Mouse (Mus musculus) erythroblast, embryonic 14.5 days (primary cell): ENCODE data around the gene Zdhhc22.

ENCODE experiments used
- GATA1 ChIP-seq: IDR thresholded peaks from 2 replicates; pipeline ENCODE4 v1.6.1; 2012; ENCODE audit warnings: low read length, inconsistent platforms, mixed read lengths
- TAL1 ChIP-seq: IDR thresholded peaks from 3 replicates; pipeline ENCODE4 v1.6.1; 2012; ENCODE audit warnings: low read length, inconsistent platforms, mixed read lengths

DNA sequence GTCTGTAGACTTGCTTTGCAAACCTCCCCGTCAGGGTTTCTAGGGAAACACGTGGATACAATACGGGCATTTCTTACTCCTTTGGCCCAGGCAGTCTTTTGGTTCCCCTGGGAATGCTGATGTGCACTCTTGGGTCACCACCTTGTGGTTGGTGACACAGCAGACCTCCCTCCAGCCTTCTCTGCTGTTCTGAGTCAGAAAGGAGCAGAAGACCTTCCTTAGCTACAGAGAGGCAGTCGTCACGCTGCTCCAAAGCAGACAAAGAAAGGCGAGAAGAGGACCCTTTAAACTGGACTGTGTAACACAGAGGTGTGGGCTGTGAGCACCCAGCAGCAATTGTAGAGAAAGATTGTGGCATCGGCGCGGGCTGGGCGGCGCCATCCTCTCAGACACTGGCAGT is 49.1 kb downstream of the Zdhhc22 start:
- no peak for TF ChIP-seq GATA1
- TF ChIP-seq TAL1 = no peak
